Mouse (Mus musculus) heart, postnatal 14 days (tissue): ENCODE data around the gene Mylk2. TPM values are rescaled to one million over a fixed set of nuclear protein-coding genes. Genes with fewer than 3 reads are reported as not detected.

Experiments
- DNase-seq, 2 experiments: peaks; one replicate each; pipeline ENCODE4 v3.0.0; 2021 to 2022
- intact Hi-C: fragments of 180-260 bp; cut with DNase I; formaldehyde crosslinking; loops from one replicate; pipeline ENCODE4 v1.15.1; 2025
- total RNA-seq, 2 experiments: library from RNA; stranded (reverse); gene quantifications; 2 replicates each; pipeline ENCODE4 v1.2.3; 2021

The Mylk2 gene
- total RNA-seq, 2 experiments from 2014 or later: 0.34 to 0.41 TPM

- DNase-seq: no peak
- intact Hi-C loops: no loop called here
These were observed 280 bp downstream of the Mylk2 start for GRCm38 (mm10) chr2:152911432-152911831.

GRCm38 (mm10) chr2:152913471-152913870 lies 2.3 kb downstream of the Mylk2 start:
- intact Hi-C loops: no loop called here
- DNase-seq: no peak

DNA sequence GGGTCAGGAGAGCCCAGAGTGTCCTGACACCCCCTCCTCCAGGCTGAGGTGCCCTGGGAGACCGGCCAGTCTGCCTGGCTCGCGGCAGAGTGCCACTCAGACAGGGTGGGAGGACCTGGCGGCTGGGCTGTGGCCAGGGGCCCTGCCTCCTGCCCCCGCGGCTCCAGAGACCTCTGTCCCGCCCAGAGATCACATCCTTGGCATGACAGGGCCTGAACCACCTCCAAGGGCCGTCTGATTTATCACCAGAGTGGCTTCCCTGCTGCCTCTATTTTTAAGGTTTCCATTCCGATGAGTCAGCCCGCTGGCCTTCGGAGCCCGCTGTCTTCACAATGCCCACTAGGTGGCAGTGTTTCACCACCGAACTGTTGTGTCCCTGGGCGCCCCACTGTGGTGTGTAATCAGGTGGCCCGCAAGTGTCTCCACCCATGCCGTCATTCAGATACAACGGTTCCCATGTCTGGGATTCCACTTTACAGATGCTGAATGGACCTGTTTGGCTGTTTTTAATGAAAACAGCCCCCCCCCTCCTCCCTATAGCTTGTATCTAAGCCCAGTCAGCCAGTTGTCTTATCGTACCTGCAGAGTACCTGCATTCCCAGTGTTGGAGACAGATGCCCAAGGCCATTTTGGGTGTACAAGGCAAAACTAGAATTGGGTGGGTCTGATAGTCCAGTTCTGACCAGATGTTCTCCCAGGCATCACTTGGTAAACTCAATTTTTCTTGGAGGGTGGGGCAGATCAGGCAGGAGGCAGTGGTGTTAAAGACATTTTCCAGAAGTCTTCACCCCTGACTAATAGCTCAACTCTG lies 3.4 kb downstream of the Mylk2 start:
- intact Hi-C loops: loop anchor here (1.0 to 2.0 kb wide), 3 partner anchors 19 to 228 kb away; partner anchors contain the start of genes Foxs1 and Pdrg1
- DNase-seq: peak; percentile 87 to 94

GRCm38 (mm10) chr2:152915453-152915852 lies 4.3 kb downstream of the Mylk2 start:
- no peak for DNase-seq
- intact Hi-C loops: loop anchor here (2.0 kb wide), 1 partner anchor 227 kb away; no protein-coding TSS in a partner anchor

DNA sequence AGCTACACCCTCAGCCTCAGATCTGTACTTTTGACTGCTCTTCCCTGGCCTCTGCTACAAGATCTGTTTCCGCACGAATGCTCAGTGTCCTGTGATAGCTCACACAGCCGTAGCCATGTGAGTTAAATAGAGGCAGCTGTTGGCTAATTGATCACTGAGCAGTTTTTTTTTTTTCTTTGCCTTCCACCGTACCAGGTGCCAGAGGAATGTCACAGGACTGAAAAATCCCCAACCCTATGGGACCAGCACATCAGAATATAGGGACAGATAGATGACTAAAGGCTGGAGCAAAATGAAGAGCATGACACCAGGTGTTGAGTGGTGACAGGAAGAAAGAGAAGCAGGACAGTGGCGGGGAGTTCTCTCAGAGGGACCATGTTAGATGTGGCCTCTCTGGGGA lies 5.0 kb downstream of the Mylk2 start:
- no peak for DNase-seq
- intact Hi-C loops: no loop called here

- no peak for DNase-seq
- intact Hi-C loops: no loop called here
These were observed 6.5 kb downstream of the Mylk2 start for GRCm38 (mm10) chr2:152917671-152918070.

GRCm38 (mm10) chr2:152922376-152922775 lies 11.2 kb downstream of the Mylk2 start:
- intact Hi-C loops: no loop called here
- no peak for DNase-seq

- intact Hi-C loops: no loop called here
- DNase-seq: no peak
These were observed 12.5 kb downstream of the Mylk2 start for GRCm38 (mm10) chr2:152923621-152924020.

GRCm38 (mm10) chr2:152924128-152924527 lies 13.0 kb downstream of the Mylk2 start:
- no peak for DNase-seq
- intact Hi-C loops: no loop called here

- no peak for DNase-seq
- intact Hi-C loops: no loop called here
These were observed 13.4 kb downstream of the Mylk2 start for GRCm38 (mm10) chr2:152924543-152924942.

GRCm38 (mm10) chr2:152925189-152925872 lies 14.2 kb downstream of the Mylk2 start:
- peak; percentile 82 to 86 for DNase-seq
- intact Hi-C loops: no loop called here

GRCm38 (mm10) chr2:152926896-152927295 lies 15.7 kb downstream of the Mylk2 start:
- no peak for DNase-seq
- intact Hi-C loops: no loop called here

GRCm38 (mm10) chr2:152927371-152927770 lies 16.2 kb downstream of the Mylk2 start:
- intact Hi-C loops: no loop called here
- DNase-seq: no peak

GRCm38 (mm10) chr2:152928219-152928987 lies 17.3 kb downstream of the Mylk2 start:
- intact Hi-C loops: no loop called here
- DNase-seq: peak in 1 of 2 experiments; percentile 34

GRCm38 (mm10) chr2:152928988-152929370 lies 17.8 kb downstream of the Mylk2 start:
- intact Hi-C loops: no loop called here
- DNase-seq: no peak

DNA sequence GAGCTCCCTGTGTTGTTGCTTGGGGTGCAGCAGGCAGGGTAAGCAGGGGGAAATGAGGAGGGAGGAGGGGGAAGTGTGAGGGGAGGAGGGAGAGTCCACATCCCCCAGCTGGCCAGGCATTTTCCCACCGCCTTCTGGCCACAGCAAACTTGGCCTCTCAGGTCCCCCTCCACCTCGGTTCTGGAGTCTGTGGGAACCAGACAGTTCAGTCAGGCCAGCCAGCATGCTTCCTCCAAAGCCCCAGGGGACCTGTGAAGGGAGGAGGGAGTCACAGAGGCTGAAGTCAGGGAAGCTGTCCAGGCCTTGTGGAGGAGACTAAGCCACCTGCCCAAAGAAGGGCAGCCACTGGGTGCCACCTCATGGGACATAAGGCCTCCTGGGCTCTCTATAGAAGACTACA lies 19.1 kb downstream of the Mylk2 start:
- intact Hi-C loops: no loop called here
- peak; percentile 72 to 77 for DNase-seq

DNA sequence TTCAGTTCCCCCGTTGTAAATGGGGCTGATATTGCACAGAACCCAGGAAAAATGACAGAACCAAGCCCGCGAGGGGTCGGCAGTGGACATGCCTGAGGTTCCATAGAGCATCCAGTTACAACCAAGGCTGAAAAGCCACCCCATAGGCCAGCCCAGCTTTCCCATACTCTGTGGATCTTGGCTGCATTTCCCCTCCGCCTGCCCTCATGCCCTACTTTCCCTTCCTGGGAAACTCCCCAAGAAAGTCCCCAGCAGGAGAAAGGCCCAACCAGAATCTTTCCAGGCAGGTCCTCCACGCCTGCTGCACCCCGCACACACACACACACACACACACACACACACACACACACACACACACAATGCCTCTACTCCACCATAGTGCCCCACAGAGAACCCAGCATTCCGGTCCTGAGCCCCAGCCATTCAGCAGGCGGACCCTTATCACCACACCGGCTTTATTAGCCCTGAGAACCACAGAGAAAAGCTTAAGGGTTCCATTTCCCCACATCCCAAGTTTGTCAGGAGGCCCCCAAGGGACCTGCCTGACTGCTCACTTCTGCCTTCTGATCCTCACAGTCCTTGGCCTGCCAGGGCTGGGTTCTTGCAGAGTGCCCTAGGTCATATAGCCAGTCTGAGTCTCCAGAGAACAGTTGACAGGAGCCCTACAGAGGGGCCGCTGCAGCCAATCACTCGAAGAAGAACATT lies 20.5 kb downstream of the Mylk2 start:
- no peak for DNase-seq
- intact Hi-C loops: no loop called here

DNA sequence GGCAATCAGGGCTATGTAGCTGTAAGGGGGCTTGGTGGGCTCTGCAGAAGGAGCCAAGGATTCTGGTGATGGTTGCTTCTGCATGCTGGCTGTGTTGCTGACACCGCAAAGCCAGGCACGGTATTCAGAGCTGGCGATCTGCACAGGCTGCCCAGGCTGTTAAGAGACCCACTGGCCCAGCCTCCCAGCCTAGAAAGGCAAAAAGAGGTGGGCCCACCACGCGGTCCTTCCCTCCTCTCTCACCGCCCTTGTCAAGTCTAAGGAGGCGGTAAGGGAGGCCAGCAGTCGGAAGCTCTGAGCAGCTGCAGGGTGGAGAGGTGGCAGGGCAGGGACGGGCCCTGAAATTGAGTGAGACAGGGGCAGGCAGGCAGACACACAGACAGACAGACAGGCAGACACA lies 21.9 kb downstream of the Mylk2 start, which contains the start of gene Foxs1:
Gene Foxs1 (minus strand): TSS at position 161 of the 400 bp plus-strand sequence.
- DNase-seq: peak; percentile 64 to 68
- intact Hi-C loops: loop anchor here (1.0 kb wide), 1 partner anchor 19 kb away; no protein-coding TSS in a partner anchor

GRCm38 (mm10) chr2:152933614-152934013 lies 22.5 kb downstream of the Mylk2 start:
- intact Hi-C loops: loop anchor here (1.0 kb wide), 1 partner anchor 19 kb away; no protein-coding TSS in a partner anchor
- DNase-seq: peak; percentile 80 to 84

DNA sequence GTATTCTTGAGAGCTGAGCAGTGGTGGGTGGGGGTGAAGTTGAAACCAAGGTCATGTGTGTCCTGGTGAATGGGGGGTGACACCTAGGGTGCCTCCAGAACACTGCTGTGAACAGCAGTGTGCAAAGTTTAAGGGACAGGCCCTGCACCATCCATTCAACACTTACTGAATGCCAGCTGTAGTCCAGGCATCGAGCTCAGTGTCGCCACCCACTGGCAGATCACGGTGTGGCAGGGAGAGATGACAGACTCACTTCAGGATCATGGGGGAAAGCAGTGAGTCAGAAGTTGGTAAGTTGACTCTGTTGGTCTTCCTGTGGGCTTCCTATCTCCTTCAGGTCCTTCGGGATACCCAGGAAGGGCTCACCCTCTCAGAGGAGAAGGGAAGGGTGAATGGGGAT lies 28.7 kb downstream of the Mylk2 start:
- intact Hi-C loops: no loop called here
- DNase-seq: peak in 1 of 2 experiments; percentile 69
